Mouse (Mus musculus): ENCODE results near the gene Cela1.

Cela1 gene

GRCm38 (mm10) chr15:100687430-100687971 is at the start of gene Cela1:
Gene Cela1, minus strand, starts transcription at chr15:100687921.
- no peak for DNase-seq

- no peak for DNase-seq
Measured at GRCm38 (mm10) chr15:100735953-100736300, 48.2 kb upstream of the Cela1 start.

DNA sequence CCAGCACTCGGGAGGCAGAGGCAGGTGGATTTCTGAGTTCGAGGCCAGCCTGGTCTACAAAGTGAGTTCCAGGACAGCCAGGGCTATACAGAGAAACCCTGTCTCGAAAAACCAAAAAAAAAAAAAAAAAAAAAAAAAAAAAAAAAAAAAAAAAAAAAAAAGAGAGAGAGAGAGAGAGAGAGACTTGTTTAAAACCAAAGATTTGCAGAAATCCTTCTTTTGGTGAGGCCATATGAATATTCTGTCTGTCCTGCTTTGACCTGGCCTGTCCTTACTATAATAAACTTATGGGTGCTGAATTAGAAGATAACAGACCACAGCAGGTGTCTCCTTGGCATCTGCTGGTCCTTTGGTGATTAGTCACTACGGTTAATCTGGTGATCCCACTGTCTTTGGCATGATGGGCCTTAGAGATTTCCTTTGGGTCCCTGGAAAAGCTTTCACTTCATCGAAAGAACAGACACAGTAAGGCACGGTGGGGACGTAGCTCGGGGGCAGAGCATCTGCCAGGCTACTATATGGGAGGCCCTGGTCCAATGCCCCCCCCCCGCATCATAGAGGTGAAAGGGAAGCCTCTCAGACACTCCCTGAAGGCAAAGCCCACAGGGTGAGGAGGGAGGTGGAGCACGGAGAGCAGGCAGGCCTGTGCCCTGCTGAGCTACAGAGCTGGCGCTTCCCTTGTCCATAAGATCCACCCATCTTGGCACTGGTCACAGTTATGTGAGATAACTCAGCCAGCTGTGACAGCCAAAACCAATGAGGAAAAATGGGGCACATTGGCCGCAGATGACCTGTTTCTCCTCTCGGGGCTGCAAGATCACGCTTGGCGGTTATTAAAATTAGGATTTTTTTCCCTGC is 47.6 kb upstream of the Cela1 start:
- no peak for DNase-seq

- no peak for DNase-seq
Measured at GRCm38 (mm10) chr15:100732580-100732979, 44.9 kb upstream of the Cela1 start.

DNA sequence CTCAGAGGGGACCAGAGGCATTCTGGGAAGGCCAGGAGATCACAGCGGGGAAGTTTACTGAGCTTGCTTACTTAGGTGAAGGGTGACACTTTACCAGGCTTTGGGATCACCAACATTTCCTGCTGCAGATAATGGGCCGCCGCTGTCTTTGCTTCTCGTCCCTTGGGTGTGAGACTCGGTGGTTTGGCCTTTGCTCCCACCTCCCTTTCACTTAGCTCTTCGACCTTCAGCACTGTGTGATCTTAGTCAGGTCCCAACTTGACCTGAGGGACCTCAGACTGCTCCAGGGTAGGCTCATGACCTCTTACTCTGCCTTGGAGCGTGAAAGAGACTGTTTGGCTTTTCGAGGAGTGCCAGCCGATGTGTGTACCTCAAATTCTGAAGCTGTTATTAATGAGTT is 43.4 kb upstream of the Cela1 start:
- no peak for DNase-seq

DNA sequence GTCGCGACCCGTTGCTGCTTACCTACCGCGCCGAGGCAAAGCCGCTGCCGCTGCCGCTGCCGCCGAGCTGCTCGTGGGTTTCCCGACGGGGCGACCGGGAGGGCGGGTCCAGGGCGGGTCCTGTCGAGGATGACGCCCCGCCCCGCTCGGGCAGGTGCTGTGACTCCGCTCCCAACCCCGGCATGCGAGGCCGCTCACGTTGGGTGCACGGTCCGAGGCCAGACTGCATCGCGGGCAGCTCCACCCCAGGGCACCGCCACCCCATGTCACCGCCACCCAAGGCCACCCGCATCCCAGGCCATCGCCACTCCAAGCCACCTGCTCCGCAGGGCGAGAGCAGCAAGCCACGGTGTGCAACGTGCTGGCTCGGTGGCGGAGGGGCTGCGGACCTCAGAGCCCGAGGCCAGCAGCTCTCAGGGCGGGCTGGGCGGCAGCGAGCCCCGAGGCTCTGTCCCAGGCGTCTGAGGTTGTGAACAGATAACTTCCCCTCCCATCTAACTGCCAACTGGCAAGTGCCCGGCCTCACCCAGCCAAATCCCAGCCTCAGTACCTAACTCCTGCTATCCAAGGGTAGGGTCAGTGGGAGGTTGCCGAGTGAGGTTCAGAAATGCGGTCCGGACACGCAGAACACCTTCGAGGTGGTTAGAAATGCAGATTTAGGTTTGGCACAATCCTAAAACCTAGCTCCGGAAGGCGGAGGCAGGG is 41.7 kb upstream of the Cela1 start, which contains the start of gene Galnt6:
Galnt6 (minus strand) TSS at position 96 of the 705 bp plus-strand sequence.
- no peak for DNase-seq

- DNase-seq, result no peak
Measured at GRCm38 (mm10) chr15:100728586-100728985, 40.9 kb upstream of the Cela1 start.

DNA sequence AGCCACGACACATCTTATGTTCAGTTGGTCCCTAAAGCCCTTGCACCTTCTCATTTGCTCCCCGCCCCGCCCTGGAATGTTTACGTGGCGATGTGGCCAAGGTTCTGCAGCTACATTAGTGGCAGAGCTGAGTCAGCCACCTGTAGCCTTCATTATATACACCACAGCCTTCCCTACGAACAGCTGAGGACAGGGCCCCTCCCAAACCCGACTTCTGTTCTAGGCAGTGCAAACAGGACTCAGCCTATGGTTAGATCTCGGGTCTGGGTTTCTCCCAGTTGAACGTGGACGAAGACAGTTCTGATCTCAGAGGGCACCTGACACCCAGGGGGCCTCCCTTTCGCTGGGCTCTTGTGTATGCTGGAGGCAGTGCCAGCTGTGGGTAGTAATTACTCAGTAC is 40.1 kb upstream of the Cela1 start:
- DNase-seq, result no peak

DNA sequence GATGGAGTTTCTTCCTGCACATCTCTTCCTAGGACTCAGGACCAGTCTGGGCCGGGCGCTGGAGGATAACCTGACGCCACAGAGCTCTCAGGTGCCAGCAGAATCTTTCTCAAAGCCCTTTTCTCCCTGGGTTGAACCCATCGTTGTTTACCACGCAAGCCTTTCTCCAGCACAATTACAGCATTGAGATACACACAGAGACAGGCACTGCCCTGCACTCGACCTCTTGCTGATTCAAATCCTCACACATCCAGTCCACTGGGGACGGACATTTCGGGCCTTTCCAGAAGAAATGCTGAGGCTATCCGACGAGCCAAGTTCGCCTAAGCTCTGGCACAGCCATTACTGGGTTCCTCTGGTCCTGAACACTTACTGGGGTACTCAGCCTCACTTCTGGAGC is 39.0 kb upstream of the Cela1 start:
- no peak for DNase-seq

DNA sequence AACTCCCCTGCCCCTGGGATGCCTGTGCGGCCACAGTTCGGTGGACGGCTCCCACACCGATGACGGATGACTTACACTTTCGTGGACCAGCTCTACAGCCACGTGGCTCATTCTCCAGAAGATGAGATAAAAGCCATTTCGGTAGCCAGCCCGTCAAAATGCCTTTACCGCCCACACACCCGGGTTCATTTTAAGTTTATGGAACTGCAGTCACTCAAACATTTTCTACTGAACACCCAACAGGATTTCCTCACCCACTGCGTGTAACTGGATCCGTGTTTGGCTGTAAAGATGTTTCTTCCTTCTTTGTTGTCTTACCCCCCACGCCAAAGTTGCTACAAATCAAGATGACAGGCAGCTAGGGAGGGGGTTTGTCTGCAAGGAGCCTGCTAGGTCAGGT is 35.8 kb upstream of the Cela1 start:
- DNase-seq, result no peak

- no peak for DNase-seq
Measured at GRCm38 (mm10) chr15:100722564-100722963, 34.8 kb upstream of the Cela1 start.

- no peak for DNase-seq
Measured at GRCm38 (mm10) chr15:100722026-100722425, 34.3 kb upstream of the Cela1 start.

DNA sequence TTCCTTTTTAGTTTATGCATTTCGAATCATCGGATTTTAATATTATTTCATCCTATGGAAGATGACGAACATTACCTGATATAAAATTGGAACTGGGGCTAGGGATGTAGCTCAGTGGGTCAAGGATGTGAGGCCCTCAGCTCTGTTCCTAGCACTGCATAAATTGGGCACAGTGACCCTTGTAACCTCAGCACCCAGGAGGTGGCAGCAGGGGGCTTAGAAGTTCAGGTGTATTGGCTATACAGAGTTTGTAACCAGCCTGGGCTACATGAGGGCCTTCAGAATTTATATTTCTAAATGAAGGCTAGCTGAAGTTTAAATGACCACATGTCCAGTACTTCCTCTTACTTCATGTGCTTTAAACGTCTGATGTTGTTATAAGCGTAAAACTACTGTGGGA is 33.7 kb upstream of the Cela1 start:
- DNase-seq, result no peak

- no peak for DNase-seq
Measured at GRCm38 (mm10) chr15:100720066-100720465, 32.3 kb upstream of the Cela1 start.

GRCm38 (mm10) chr15:100719217-100719616 is 31.5 kb upstream of the Cela1 start:
- DNase-seq, result no peak

DNA sequence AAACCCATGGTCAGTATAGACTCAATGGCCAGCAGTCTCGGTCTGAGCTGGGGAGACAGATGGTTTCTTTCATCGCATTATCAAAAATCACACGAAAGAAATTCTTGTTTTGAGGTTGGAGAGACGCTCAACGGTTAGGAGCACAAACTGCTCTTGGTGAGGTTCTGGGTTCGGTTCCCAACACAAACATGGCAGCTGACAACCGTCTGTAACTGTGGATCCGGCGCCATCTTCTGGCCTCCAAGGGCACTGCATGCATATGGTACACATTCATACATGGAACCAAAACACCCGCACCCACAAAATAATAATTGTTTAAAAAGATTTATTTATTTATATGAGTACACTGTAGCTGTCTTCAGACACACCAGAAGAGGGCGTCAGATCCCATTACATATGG is 30.9 kb upstream of the Cela1 start:
- DNase-seq, result no peak

DNA sequence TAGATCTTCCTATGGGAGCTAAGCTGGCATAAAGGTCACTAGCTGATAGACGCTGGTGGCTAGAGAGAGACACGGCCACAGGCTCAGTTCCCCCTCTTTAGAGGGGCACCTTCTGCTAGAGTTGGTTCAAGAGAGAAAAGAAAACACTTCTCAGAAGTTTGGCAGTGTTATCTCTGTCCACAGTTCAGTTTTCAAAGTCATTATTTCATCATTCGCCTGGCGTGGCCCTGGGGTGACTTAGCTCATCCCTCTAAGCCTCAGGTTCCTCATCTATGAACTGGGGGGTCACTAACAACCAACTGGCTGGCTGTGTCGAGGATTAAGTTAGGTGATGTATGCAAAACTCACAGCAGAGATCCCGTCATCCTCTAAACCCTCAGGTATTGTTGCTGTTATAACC is 30.2 kb upstream of the Cela1 start:
- no peak for DNase-seq

DNA sequence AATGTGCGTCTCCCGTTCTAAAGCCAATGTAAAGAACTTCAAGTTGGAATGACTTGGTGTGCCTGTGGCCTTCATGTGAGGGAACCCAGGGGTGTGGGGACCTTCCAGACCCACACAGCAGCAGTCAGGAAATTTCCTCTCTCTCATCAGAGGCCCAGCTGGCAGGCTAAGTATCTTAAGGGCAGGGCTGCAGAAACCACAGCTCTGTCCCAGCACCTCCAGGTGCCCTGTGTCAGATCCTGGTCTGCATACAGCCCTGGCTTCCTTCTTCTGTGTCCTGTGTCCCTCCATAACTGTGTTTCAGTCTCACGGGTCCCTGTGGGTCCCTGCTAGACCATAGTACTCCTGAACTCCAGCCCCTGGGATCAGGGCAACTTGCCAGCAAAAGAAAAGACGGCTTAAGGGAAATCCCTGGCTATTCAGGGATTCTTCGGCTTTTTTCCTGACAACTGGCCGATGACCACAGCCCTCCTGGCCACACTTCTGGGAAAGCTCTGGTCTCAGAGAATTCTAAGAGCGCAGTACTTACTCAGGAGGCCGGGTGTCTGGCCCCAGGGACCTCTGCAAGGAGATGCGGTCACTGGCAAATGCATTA is 27.8 kb upstream of the Cela1 start:
- no peak for DNase-seq

DNA sequence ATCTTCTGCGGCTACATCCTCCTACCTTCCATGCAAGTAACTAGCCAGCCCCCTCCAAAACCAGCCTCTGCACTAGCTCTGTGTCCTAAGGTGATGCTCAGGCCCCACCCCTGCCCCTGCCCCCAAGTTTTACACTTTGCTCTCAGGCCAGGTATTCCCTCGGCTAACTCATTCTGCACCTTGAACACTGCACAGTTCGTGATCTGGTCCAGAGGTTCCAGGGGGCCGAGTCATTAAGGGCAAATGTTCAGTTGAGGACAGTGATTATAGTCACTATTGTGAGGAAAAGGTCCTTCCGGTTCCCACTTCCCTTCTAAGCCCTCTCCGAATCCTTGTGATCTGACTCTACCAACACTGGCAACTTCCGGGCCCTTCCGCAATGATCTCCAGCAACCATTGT is 26.7 kb upstream of the Cela1 start:
- DNase-seq, result no peak

DNA sequence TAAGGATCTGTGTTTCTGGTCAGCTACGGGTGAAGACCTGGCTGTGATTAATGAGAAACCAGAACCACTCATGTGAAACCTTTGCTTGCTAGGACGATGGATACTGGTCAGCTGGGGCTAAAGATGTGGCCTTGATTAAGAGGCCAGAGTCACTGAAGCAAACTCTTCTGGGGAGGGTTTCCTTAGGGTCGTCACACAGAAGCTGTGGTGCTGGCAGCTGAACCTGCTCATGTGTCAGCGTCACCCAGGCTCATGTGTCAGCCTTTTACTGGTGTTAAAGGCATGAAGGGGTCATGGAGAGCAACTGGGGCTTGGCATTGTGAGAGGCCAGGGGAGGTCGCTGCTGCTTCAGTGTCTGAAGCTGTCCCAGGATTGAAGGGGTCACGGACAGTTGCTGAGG is 23.1 kb upstream of the Cela1 start:
- no peak for DNase-seq

GRCm38 (mm10) chr15:100708433-100709078 is 20.8 kb upstream of the Cela1 start:
- DNase-seq, result no peak

DNA sequence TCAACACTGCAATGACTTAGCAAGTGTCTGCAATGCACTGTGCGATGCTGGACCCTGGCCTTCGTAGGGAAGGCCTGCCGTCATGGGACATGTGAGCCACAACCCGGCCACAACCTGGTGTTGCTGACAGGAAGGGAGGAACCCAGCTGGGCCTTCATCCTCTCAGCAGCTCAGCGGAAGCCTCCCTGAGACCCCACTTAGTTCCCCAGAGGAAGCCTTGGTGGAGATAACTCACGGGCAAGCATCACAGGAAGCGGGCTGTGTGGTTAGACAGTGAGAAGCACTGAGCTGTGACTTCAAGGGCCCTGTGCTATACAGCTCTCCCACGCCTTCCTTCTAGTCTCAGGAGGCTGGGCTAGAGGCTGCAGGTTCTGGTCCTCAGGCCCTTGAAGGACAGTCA is 18.5 kb upstream of the Cela1 start:
- no peak for DNase-seq

- no peak for DNase-seq
Measured at GRCm38 (mm10) chr15:100705376-100705775, 17.7 kb upstream of the Cela1 start.
